14 mouse cellular contexts compared by ENCODE assay signal in the genomic region with DNA sequence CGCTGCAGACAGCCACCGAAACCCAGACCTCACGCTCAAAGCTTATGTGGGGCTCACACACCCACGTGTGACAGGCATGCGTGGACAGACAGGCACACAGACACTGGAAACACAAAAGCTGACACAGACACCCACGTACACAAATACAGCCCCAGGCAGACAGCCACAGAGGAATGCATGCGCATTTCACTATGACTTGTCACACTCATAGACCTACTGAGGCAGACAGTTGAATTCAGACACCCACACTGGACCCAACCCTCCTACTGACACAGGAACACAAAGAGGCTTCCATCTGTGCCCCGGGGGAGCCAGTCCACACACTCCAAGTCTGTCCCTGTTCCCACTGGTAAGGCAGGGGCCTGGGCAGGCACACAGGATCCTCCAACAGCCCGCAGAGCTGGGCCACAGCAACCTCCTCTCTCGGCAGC. TPM values are rescaled to one million over a fixed set of nuclear protein-coding genes. Genes with fewer than 3 reads are reported as not detected.
DNase-seq lines count a peak whose midpoint lies in the region; ATAC-seq lines count a peak whose summit lies in the region.
"Had no signal": no experiment of that assay in that cellular context is flagged by ENCODE, and none has a peak within 500 bp of the region (broad histone marks: within the 10 kb centered on the region; RNA-seq: fewer than 3 reads in every experiment).

No protein-coding gene starts in this region.

- no peak for ATAC-seq in hindbrain, embryonic 13.5 days (ENCODE audit: low FRiP score)

- 76% methylated on average over 10 of the region's 10 CpGs for whole genome bisulfite sequencing in hindbrain, embryonic 13.5 days

- H3K27ac ChIP-seq in hindbrain, embryonic 13.5 days: peak overlapping the region; percentile 35; the same call in 1 of the 2 replicates
- H3K27ac ChIP-seq: heart, embryonic 15.5 days; liver, embryonic 14.5 days; neural tube, embryonic 12.5 days had no signal

- peaks cover 26% of the 10 kb centered on the region for H3K4me1 ChIP-seq in hindbrain, embryonic 13.5 days (replicated peaks)

- H3K4me3 ChIP-seq in hindbrain, embryonic 13.5 days: no peak overlapping the region
- H3K4me3 ChIP-seq: heart, embryonic 15.5 days; limb, embryonic 10.5 days; neural tube, embryonic 12.5 days had no signal

- no peak overlapping the region for H3K9ac ChIP-seq in hindbrain, embryonic 13.5 days
- H3K9ac ChIP-seq: heart, embryonic 15.5 days; liver, embryonic 14.5 days; neural tube, embryonic 12.5 days had no signal

- H3K9me3 ChIP-seq in hindbrain, embryonic 13.5 days: no peaks in the 10 kb centered on the region
- H3K9me3 ChIP-seq: heart, embryonic 15.5 days; limb, embryonic 10.5 days; neural tube, embryonic 12.5 days had no signal

- no peaks in the 10 kb centered on the region for H3K36me3 ChIP-seq in hindbrain, embryonic 13.5 days
- H3K36me3 ChIP-seq: heart, embryonic 15.5 days; neural tube, embryonic 12.5 days had no signal

- peak; percentile 53 for DNase-seq in left cerebral cortex, adult 11 months (ENCODE audit: low spot score)
- no peak for DNase-seq in left cerebral cortex, postnatal 10 days (ENCODE audit: extremely low spot score in 1 of 2, low spot score in 2 of 2)
- DNase-seq in frontal cortex, adult 2 months (ENCODE audit: extremely low spot score in 1 of 2, low spot score in 1 of 2): peak; percentile 77 to 82
- DNase-seq in left cerebral cortex, postnatal 25 days (ENCODE audit: low spot score in 2 of 2): peak; percentile 72 to 93
- no peak for DNase-seq in thymus, postnatal 25 days
- DNase-seq in MN1 (ENCODE audit: low spot score): no peak
- DNase-seq: cerebellum, adult 11-12 months; lung, postnatal 14 days; thymus, adult 2 months had no signal

- intact Hi-C loops in left cerebral cortex, postnatal 10 days (cut with DNase I): no loop called here
- intact Hi-C loops in left cerebral cortex, postnatal 25 days (cut with DNase I): no loop called here

- H3K4me2 ChIP-seq in hindbrain, embryonic 13.5 days: no peak overlapping the region
- H3K4me2 ChIP-seq: heart, embryonic 15.5 days; neural tube, embryonic 12.5 days had no signal

- peaks cover 16% of the 10 kb centered on the region for H3K27me3 ChIP-seq in hindbrain, embryonic 13.5 days
- H3K27me3 ChIP-seq: neural tube, embryonic 12.5 days had no signal

RNA-seq across cellular contexts. Expression of gene Etv3, which starts 21.1 kb away (rescaled TPM):
- total RNA-seq in left cerebral cortex, postnatal 10 days (2021): 10 to 100 TPM; 14.7 to 15.7 TPM
- polyA plus RNA-seq in frontal cortex, adult 2 months (2012; rRNA removed): 15.0 and 15.7 TPM in 2 replicates
- 10.1 and 10.9 TPM in 2 replicates for polyA plus RNA-seq in hindbrain, embryonic 13.5 days (2015; fragmentation: Nextera tagmentation; extraction: Ambion mirVana)
- 10 to 100 TPM; 20.5 to 22.5 TPM for total RNA-seq in left cerebral cortex, postnatal 25 days (2021)

Comparison
In these comparisons a context has a peak if more than half of its experiments do, and no peak if none do; other contexts are left out.
1. DNase-seq: peak in left cerebral cortex, adult 11 months (single experiment), frontal cortex, adult 2 months (2 of 2) and left cerebral cortex, postnatal 25 days (2 of 2); none in left cerebral cortex, postnatal 10 days (0 of 2), thymus, postnatal 25 days (single experiment) and MN1 (single experiment).